Mouse (Mus musculus) liver, adult (tissue): ENCODE data around the gene Eif5a.

ENCODE experiments used
- GATA4 ChIP-seq: IDR thresholded peaks from 2 replicates; pipeline ENCODE4 v1.6.1; 2014; ENCODE audit warnings: mild to moderate bottlenecking, low read length; ENCODE audit not compliant: insufficient replicate concordance

Eif5a gene

DNA sequence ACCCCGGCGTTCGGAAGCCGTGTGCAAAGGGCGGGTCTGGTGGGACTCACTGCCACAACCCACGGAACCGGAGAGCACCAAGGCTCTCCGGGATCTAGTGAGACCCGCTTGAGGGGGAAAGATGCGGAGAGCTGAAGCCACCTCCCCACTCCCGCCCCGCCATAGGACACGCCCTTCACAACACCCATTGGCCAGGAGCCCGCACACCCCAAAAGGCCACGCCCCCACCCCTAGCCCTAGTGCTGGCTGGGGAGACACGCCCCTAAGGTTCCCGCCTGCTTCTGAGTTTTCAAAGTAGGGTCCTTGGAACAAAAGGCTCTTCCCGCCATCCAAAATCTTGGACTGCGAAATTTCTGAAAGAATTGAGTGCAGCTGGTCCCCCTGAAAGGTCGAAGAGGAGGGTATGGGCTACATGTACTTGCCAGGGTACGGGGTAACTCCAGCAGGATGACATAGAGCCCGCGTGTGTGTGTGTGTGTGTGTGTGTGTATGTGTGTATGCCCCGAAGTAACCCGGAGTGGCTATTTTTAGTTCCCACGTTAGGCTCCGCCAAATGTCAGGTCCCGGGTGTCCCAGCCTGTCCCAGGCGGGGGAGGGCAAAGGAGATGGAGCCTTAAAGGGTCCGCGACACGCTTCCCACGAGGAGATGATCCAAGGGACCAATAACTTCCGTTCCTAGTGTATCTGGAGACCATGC is 26.5 kb upstream of the Eif5a start, which contains the start of gene Slc2a4:
TSS of gene Slc2a4 (minus strand) at position 123 of the 697 bp plus-strand sequence.
- no peak for TF ChIP-seq GATA4

DNA sequence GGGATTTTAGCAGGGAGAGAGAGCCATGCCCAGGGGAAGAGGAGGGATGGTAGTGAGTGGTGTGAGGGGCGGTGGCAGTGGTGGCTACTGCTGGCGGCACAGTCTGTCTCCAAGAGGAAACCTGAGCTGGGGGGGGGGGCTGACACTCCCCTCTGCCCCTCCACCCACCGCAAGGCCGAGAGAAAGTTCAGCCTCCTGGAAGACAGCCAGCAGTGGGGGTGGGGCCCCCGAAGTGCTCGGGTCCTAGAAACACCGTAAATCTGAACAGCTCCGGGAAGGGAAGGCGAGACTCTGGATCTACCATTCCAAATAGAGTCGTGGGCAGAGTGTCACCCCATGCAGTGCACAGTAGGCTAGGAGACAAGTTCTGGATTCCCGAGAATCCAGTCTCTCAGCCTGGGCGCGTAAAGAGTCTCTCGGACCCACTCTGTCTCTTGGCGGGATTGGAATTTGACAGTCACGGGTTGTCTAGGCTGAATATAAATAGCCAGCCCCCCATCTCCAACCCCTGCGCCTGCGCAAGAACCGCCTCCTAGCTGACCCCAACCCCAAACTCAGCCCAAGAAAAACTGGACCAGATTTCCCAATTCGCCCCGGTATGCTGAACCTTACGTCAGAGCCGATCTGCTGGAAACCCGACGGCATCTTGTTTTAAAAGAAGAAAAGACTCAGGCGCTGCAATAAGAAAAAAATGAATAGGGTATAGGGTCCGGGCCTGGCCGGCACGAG is 25.7 kb upstream of the Eif5a start:
- no peak for TF ChIP-seq GATA4

DNA sequence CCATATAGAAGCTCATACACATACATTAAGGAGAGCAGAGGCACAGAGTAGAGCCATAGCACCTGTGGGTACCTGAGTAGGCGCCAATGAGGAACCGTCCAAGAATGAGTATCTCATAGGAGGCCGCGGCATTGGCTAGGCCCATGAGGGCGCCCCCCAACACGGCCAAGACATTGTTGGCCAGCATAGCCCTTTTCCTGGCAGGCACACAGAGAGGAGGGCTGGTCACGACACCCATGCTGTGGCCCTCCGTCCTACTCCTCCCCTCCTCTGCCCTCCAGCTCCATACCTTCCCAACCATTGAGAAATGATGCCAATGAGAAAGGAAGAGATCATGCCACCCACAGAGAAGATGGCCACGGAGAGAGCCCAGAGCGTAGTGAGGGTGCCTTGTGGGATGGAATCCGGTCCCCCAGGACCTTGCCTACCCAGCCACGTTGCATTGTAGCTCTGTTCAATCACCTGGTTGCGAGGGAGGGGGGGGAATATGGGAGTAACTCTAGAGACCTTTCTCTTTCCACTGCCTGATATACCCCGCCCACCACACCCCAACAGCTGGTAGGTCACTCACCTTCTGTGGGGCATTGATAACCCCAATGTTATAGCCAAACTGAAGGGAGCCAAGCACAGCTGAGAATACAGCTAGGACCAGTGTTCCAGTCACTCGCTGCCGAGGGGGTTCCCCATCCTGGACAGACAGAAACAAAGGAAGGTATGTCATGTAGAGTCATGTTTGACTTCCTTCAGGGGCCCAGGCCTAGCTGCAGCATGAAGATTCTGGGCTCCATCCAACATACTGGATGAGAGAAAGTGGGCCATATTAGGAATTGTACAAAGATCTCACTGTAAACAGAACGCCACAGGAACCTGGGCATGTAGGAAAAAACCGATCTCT is 24.5 kb upstream of the Eif5a start:
- TF ChIP-seq GATA4 = no peak

DNA sequence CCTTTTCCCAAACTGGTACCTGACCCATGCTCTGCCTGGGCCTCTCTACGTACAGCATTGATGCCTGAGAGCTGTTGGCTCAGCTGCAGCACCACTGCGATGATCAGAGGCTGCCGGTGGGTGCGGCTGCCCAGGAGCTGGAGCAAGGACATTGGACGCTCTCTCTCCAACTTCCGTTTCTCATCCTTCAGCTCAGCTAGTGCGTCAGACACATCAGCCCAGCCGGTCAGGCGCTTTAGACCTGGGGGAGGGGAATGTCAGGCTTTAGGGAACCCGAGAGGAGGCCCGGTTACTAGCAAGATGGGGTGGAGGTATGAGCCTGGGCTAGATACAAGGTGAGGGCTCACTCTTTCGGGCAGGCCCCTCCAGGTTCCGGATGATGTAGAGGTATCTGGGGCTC is 23.5 kb upstream of the Eif5a start:
- no peak for TF ChIP-seq GATA4

DNA sequence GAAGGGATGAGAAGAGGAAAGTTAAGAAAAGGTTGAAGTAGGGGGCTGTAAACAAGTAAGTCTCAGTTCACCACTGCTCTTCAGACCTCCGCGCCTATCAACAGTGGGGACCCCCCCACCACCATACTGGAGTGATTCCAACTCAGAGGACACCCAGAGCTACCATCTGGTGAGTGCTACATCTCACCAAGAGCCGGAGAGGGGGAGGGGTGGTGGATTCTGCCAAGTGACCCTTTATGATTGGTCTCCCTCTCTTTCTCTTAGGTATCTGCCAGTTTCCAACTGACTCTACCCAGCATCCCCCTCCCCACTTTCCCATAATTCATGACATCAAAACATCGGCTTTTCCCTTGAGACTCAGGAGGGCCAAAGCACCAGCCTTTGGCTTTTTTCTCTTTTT is 19.2 kb upstream of the Eif5a start:
- no peak for TF ChIP-seq GATA4

DNA sequence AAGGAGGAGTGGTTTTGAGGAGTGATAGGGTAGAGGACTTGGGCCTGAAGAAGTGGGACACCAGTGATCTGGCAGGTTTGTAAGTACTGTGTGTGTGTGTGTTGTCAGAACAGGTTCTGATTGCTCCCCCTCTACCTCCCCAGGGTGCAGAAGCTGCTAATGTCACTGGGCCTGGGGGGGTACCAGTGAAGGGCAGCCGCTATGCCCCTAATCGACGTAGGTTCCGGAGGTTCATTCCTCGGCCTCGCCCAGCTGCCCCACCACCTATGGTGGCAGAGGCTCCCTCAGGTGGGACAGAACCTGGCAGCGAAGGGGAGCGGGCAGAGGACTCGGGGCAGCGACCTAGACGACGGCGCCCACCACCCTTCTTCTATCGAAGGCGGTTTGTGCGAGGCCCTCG is 18.0 kb upstream of the Eif5a start:
- TF ChIP-seq GATA4 = no peak

DNA sequence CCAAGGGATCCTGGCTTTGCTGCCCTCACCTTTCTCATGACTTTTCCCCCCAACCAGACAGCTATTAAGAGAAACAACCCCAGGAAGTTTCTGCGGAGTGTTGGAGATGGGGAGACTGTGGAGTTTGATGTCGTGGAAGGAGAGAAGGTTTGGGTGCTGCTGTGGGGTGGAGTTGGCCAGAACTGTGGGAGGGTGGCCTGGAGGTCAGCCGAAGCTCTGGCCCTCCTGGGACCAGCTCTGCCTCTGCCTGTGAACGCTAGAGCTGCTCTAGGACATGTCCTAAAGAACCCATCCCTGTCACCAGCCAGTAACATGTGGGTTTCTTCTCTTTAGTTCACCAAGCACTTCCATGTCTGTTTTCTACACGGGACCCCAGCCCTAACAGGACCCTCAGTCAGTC is 17.4 kb upstream of the Eif5a start:
- no peak for TF ChIP-seq GATA4

DNA sequence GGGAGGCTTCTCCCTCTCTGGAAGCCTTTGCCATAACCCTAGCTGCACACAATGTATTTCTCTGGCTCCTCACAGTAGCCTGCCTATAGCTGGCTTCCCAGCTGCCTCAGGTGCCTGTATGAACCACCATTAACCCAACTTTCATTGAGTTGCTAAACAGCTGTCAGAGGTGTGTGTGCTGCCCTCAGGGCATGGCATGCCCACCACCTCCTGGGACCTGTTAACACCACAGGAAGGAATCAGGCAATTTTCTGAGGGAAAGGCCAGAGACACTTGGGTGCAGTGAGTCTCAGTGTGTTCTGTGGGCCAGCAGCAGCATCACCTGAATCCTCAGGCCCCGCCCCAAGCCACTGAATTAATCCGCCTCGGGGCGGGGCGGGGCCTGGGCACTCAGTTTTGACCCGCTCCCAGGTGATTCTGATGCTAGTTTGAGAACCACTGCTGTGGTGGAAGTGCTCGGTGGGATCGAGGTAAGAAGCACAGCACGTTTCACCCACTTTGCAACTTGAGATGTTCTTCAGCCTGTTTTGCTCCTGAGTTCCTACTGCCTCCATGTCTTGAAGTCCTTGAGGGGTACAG is 16.7 kb upstream of the Eif5a start:
- no peak for TF ChIP-seq GATA4

DNA sequence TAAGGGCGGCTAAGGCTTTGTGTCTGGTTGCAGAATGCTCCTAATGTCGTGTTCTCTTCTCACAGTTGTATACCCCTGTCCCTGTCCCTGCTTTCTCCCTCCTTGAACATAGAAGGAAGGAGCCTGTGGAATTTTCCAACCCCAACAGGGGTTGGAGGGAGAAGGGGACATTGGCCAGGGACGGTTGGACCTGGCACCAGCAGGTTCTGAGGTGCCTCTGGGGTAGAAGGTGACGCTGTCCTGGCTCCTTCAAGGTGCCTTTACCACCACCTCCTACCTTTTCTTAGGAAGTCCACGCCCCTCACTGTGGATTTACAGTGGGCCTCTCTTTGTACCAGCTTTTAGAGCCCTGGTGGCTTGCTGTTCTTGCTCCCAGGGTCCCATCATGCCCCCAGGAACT is 16.1 kb upstream of the Eif5a start:
- no peak for TF ChIP-seq GATA4

DNA sequence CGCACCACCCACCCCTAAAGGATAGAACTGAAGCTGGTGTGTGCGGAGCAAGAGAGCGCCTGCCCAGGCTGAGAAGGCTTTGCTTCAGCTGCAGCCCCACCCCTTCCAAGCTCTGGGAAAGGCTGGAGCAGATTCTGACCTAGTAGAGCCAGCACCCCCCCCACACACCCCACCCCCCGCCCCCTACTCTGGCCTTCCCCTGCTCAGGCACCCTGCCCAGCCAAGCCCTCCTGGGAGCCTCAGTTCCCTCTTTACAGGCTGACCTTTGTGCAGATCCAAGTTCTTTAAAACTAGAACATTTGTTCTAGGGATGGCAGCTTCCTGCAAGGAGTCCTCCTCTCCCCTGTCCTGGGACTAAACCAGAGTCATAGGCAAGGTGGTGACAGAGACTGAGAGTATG is 15.6 kb upstream of the Eif5a start:
- TF ChIP-seq GATA4 = no peak

DNA sequence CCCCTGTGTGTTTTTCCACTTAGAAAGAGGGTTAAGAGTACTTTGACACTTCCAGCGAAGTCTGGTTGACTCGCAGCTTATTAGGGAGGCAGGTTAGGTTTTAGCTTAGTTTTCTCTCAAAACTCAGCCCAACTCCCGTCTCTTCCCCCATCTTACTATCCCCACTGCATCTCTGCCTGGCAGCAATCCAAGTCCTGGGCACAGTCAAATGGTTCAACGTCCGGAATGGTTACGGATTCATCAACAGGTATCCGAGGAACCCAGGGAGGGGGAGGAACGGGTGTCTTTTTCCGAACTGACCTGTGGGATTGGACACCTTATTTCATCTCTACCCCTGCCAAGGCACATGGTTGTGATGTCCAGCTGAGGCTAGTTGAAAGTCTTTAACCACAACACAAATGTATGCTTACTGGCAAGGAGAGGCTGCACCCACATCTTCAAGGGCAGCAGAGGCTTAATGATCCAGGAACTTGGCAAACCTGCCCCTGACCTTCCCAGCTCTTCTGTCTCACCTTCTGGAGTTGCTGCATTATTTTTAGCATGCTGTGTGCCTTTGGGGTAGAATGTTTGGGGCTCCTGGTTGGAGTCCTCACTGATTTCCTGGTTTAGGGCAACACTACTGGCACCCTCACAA is 15.1 kb upstream of the Eif5a start:
- TF ChIP-seq GATA4 = no peak

DNA sequence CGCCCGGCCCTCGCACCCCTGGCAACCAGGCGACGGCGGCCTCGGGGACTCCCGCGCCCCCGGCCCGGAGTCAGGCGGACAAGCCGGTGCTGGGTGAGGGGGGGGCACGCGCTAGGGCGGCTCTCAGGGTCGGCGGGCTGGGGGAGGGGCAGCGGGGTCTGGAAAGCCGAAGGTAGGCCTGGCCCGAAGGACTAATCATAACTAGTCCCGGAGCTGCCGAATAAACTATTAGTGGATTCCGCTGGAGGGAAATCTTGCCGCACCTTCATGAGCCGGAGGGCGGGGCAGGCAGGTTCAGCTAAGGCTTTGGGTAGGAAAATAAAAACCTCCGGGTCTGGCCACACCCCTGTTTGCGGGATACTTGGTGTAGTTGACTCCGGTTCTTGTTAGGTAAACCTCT is 14.4 kb upstream of the Eif5a start:
- no peak for TF ChIP-seq GATA4

DNA sequence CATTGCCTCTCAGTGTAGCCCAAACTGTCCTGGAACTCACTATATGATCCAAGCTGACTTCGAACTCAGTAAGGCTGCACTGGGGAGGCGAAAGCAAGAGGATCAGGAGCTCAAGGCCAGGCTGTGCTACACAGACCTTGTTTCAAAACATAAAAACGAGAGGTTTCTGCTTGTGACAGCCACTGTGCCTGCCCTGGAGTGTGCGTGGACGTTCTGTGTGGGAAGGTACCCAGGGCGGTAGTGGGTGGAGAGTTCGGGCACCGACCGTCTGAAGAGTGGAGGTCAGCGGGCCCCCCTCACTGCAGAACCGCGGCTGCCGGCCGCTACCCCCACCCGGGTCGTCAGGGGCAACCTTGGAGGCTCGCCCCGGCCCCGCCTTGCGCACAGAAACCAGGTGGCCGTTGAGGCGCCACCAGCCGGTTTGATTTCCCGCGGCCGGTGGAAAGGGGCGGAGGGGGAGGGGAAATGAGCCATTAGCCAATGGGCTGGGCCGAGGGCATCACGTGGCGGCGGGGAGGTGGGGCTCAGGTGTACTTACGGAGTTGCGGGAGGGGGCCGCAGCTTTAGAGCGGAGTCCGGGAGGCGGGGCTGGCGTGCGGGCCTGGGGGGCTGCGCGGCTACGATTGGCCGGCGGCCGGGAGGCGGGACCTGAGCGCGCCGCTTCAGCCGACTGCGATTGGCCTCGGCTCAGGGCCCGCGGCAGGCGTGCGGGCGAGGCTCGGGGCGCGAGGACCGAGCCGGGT is 13.6 kb upstream of the Eif5a start, which contains the start of gene Ybx2:
TSS of gene Ybx2 (plus strand) at position 660 of the 743 bp plus-strand sequence.
- no peak for TF ChIP-seq GATA4

DNA sequence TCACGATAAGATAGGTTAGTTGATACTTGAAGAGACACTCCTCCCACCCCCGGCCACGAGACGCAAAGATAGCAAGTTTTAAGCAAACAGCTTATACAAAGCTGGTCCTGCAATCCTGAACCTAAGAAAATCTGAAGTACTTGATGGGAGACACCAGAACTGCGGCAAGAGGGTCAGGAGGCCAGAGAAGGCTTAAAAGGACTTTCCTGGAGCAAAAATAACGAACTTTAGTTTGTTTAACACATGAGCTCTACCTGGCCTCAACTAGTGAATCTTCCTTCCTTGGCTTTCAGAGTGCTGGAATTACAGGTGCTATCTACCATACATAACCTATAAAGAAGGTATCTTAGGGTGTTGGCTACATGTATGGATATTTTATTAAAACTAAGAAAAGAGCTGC is 12.9 kb upstream of the Eif5a start:
- no peak for TF ChIP-seq GATA4
